Mouse (Mus musculus): ENCODE data around the gene Stc2.

Gene Stc2

GRCm38 (mm10) chr11:31366421-31366820 is 3.5 kb downstream of the Stc2 start:
- no peak for DNase-seq (ENCODE audit: low read depth)

- DNase-seq (ENCODE audit: low read depth) = no peak
Observed at GRCm38 (mm10) chr11:31365981-31366380, 3.9 kb downstream of the Stc2 start.

- DNase-seq (ENCODE audit: low read depth) = no peak
Observed at GRCm38 (mm10) chr11:31365280-31365679, 4.6 kb downstream of the Stc2 start.

GRCm38 (mm10) chr11:31362856-31363255 is 7.0 kb downstream of the Stc2 start:
- no peak for DNase-seq (ENCODE audit: low read depth)

- DNase-seq (ENCODE audit: low read depth) = no peak
Observed at GRCm38 (mm10) chr11:31362330-31362729, 7.5 kb downstream of the Stc2 start.

- no peak for DNase-seq (ENCODE audit: low read depth)
Observed at GRCm38 (mm10) chr11:31361047-31361446, 8.8 kb downstream of the Stc2 start.

- no peak for DNase-seq (ENCODE audit: low read depth)
Observed at GRCm38 (mm10) chr11:31359283-31359902, 10.5 kb downstream of the Stc2 start.

GRCm38 (mm10) chr11:31358453-31358852 is 11.4 kb downstream of the Stc2 start:
- no peak for DNase-seq (ENCODE audit: low read depth)

GRCm38 (mm10) chr11:31356866-31357265 is 13.0 kb downstream of the Stc2 start:
- no peak for DNase-seq (ENCODE audit: low read depth)

- DNase-seq (ENCODE audit: low read depth) = no peak
Observed at GRCm38 (mm10) chr11:31355737-31356136, 14.1 kb downstream of the Stc2 start.

- DNase-seq (ENCODE audit: low read depth) = no peak
Observed at GRCm38 (mm10) chr11:31354514-31354913, 15.4 kb downstream of the Stc2 start.

Data from naive thymus-derived CD4-positive, alpha-beta T cell, adult 2 months (primary cell).